Mouse (Mus musculus) intestine, embryonic 15.5 days (tissue): ENCODE results near the gene Slc39a13. TPM values are rescaled to one million over a fixed set of nuclear protein-coding genes. Genes with fewer than 3 reads are reported as not detected.

Experiments
- polyA plus RNA-seq: library from polyadenylated mRNA; unstranded; fragments of >200 nt; fragmentation: Nextera tagmentation; extraction: Ambion mirVana; gene quantifications from 2 replicates; pipeline ENCODE4 v1.2.1, GENCODE M21; 2015

The Slc39a13 gene
- polyA plus RNA-seq, 1 experiment from 2014 or later, result 26.5 TPM

Other genes with a start within 250 kb of the Slc39a13 start
- 332 and 357 TPM in 2 replicates for gene Mtch2, start 223.3 kb downstream of the Slc39a13 start, polyA plus RNA-seq
- gene C1qtnf4, start 184.6 kb downstream of the Slc39a13 start, polyA plus RNA-seq, result 6.9 and 8.8 TPM in 2 replicates
- 27.8 and 29.8 TPM in 2 replicates for gene Kbtbd4, start 165.7 kb downstream of the Slc39a13 start, polyA plus RNA-seq
- 276 and 282 TPM in 2 replicates for gene Ndufs3, start 165.6 kb downstream of the Slc39a13 start, polyA plus RNA-seq
- 81.3 and 82.3 TPM in 2 replicates for gene Celf1, start 130.0 kb downstream of the Slc39a13 start, polyA plus RNA-seq
- gene Rapsn, start 34.8 kb downstream of the Slc39a13 start, polyA plus RNA-seq, result 1.2 and 1.5 TPM in 2 replicates
- 232 and 236 TPM in 2 replicates for gene Psmc3, start 16.4 kb downstream of the Slc39a13 start, polyA plus RNA-seq
- gene Spi1, start 12.0 kb upstream of the Slc39a13 start, polyA plus RNA-seq, result 7.9 and 8.9 TPM in 2 replicates
- gene Mybpc3, start 47.7 kb upstream of the Slc39a13 start, polyA plus RNA-seq, result 0.05 and 0.06 TPM in 2 replicates
- 8.0 and 11.0 TPM in 2 replicates for gene Madd, start 113.4 kb upstream of the Slc39a13 start, polyA plus RNA-seq
- 12.8 and 14.3 TPM in 2 replicates for gene Nr1h3, start 132.4 kb upstream of the Slc39a13 start, polyA plus RNA-seq
- 20.4 and 20.9 TPM in 2 replicates for gene Acp2, start 132.5 kb upstream of the Slc39a13 start, polyA plus RNA-seq
- gene Ddb2, start 166.6 kb upstream of the Slc39a13 start, polyA plus RNA-seq, result 14.8 and 17.4 TPM in 2 replicates
- 21.3 and 22.3 TPM in 2 replicates for gene Pacsin3, start 185.5 kb upstream of the Slc39a13 start, polyA plus RNA-seq
- gene Arfgap2, start 194.6 kb upstream of the Slc39a13 start, polyA plus RNA-seq, result 72.0 and 75.6 TPM in 2 replicates